Mouse (Mus musculus) neural tube, embryonic 14.5 days (tissue): ENCODE results near the gene H2al1b. TPM values are rescaled to one million over a fixed set of nuclear protein-coding genes. Genes with fewer than 3 reads are reported as not detected.
"Not testable (repeated sequence)": the region's sequence is repeated elsewhere in the genome, so short reads cannot be mapped to it uniquely, and the experiment has no call there.

Source experiments
- ATAC-seq: fragments of 200-750 bp; cut with Nextera tagmentation; 2 replicates; pipeline ENCODE4 v1.8.0; 2017; ENCODE audit warnings: low read depth, mild to moderate bottlenecking, moderate TSS enrichment, moderate library complexity
- H3K27ac ChIP-seq: fragments of 300-500 bp; sonication (generic); 2 replicates; pipeline ENCODE4 v1.5.1; 2014; ENCODE audit warnings: low read depth, mild to moderate bottlenecking, control low read depth, low read length, moderate library complexity, mixed read lengths
- H3K27me3 ChIP-seq: fragments of 300-500 bp; sonication (generic); 2 replicates; pipeline ENCODE4 v1.6.1; 2014; ENCODE audit warnings: low read length; ENCODE audit not compliant: control insufficient read depth, insufficient read depth
- H3K36me3 ChIP-seq: fragments of 300-500 bp; sonication (generic); 2 replicates; pipeline ENCODE4 v1.6.1; 2014; ENCODE audit warnings: low read length, mixed read lengths; ENCODE audit not compliant: control insufficient read depth, insufficient read depth
- H3K4me1 ChIP-seq: fragments of 300-500 bp; sonication (generic); 2 replicates; pipeline ENCODE4 v1.6.1; 2014; ENCODE audit warnings: low read length; ENCODE audit not compliant: control insufficient read depth, insufficient read depth
- H3K4me2 ChIP-seq: fragments of 300-500 bp; sonication (generic); 2 replicates; pipeline ENCODE4 v1.6.1; 2014; ENCODE audit warnings: mild to moderate bottlenecking, low read depth, low read length, control low read depth
- H3K4me3 ChIP-seq: fragments of 300-500 bp; sonication (generic); 2 replicates; pipeline ENCODE4 v1.5.1; 2014; ENCODE audit warnings: low read depth, low read length, control low read depth, mixed read lengths
- H3K9ac ChIP-seq: fragments of 300-500 bp; sonication (generic); replicated peaks from 2 replicates; pipeline ENCODE4 v1.6.1; 2014; ENCODE audit warnings: low read depth, mild to moderate bottlenecking, control low read depth, low read length, mixed read lengths
- H3K9me3 ChIP-seq: fragments of 300-500 bp; sonication (generic); 2 replicates; pipeline ENCODE4 v1.6.1; 2016; ENCODE audit warnings: low read length; ENCODE audit not compliant: control insufficient read depth
- WGBS: fragments of 180-500 bp; shearing (Covaris S2); extraction: QIAGEN DNeasy Blood & Tissue Kit; methylation state at CpG from one replicate; pipeline ENCODE4 v1.1.7; 2014; 5-methylcytosine and 5-hydroxymethylcytosine counted together
- polyA plus RNA-seq: library from polyadenylated mRNA; unstranded; fragments of >200 nt; fragmentation: Nextera tagmentation; extraction: Ambion mirVana; gene quantifications from 2 replicates; pipeline ENCODE4 v1.2.1, GENCODE M21; 2014

Gene H2al1b
- not detected in 2 replicates for polyA plus RNA-seq

DNA sequence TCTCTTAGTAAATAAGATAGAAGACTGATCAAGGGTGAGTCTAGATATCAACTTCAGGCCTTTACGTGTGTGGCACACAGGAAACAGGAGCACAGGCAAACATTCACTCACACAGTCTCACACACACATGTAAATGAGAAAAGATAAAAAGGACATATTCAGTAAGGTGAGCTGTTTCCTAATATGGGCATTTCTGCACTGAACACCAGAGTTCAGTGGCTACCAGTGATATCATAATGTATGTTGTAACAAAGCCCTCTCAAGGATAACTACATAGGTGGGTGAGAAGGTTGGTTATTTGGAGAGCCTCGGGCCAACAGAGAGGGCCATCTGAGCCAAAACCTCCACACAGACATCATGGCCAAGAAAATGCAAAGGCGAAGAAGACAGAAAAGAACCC lies at the start of gene H2al1b:
Gene H2al1b (plus strand): TSS at position 301 of the 400 bp plus-strand sequence.
- H3K27ac ChIP-seq, H3K9me3 ChIP-seq, ATAC-seq, H3K27me3 ChIP-seq, H3K4me1 ChIP-seq, H3K9ac ChIP-seq, H3K36me3 ChIP-seq, H3K4me2 ChIP-seq, H3K4me3 ChIP-seq: not testable (repeated sequence)
- 100% methylated on average over 1 of the region's 3 CpGs for WGBS

DNA sequence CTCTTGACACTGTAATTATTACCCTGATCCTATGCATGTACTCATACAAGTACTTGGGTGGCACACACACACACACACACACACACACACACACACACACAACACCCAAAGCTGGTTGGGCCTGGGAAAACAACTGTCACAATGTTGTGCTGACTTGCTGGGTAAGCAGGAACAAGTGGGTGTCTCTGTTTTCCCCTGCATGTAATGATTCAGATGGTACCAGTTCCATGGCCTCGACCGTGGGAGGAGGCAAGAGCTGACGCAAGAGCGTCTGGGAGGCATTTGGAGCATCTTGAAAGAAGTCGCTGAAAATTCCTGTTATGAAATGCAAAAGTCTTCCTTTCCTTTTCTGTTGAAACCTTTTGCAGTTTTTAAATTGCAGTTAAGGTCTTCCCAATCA lies 48.2 kb upstream of the H2al1b start:
- no peaks in the 10 kb centered on the region for H3K27me3 ChIP-seq
- H3K4me1 ChIP-seq = 0 out of 2 replicates have a peak, but pooled peaks cover 3% of the 10 kb centered on the region
- H3K36me3 ChIP-seq = no peaks in the 10 kb centered on the region
- H3K9ac ChIP-seq = no peak overlapping the region
- 79% methylated on average over 5 of the region's 5 CpGs for whole genome bisulfite sequencing
- H3K27ac ChIP-seq = no peak overlapping the region
- no peak overlapping the region for H3K4me2 ChIP-seq
- H3K4me3 ChIP-seq = no peak overlapping the region
- H3K9me3 ChIP-seq = no peaks in the 10 kb centered on the region
- ATAC-seq = no peak

DNA sequence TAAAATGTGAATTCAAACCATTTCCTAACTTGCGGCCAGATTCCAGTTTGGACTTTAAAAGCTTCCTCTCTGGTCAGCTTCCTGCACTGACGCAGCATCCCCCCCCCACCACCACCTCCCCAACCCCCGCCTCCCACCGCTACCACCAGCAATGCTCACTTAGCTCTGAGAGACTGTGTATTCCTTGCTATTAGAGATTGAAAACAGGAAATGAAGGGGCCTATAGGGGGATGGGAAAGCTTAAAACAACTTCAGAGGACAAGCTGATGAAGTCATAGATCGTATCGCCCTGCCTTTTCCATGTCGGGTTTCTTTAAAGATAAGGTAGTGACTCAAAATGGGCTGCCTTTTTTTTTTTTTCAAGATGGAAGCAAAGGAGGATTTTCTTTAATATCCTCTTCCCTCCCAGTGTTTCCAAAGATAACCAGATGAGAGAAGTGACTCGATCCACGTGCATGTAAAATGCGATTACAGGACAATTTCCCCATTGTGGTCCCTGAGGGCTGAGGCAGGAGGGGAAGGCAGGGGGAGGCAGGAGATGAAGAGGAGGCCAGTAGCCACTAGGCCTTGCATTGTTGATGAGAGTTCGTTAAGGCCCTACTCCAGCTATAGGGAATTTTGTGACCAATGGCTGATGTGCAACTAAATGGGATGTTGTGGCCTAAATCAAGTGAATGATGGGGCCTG lies 47.6 kb upstream of the H2al1b start:
- no peak for ATAC-seq

DNA sequence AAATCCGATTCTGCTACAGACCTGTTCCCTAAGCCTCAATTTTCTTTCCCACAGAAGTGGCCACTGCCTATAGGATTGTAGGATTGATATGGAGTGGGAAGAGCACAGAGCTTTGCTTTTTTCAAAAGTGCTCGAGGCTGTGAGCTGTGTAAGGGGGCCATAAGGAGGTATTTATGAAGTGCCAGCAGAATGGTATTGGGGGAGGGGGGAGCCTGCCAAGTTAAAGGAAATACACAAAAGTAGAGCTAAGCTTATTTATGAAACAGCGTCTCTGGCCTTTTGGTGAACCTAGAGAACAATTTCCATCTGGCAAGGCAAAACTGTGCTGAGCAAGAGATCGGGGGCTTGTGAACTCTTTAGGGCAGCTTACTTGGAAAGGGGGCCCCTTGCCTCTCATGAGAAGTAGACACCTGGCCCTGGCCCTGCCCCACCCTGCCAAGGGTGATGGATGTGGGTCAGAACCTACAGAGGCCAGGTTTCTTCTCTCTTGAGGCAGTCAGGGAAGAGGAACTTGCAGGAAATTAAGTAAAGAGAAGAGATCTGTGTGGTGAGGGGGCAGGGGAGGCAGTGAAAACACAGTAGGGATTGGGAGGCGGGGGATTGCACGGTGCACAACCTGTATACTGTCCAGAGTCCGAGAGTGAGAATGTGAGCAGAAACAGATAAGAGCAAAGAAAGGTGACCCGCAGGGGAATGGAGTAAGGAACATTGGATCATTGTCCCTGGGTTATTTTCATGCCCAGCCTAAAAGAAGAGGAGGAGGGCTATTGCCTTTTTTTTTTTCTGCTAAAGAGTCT lies 46.5 kb upstream of the H2al1b start:
- Histone ChIP-seq H3K27ac (no peak overlapping the region), H3K27me3 (no peaks in the 10 kb centered on the region), H3K9me3 (no peaks in the 10 kb centered on the region), H3K9ac (no peak overlapping the region), H3K4me3 (no peak overlapping the region), H3K4me2 (no peak overlapping the region), H3K4me1 (no peaks in the 10 kb centered on the region), H3K36me3 (no peaks in the 10 kb centered on the region)
- WGBS = 60% methylated on average over 8 of the region's 8 CpGs
- ATAC-seq = no peak

More for the DNA sequence above, 47.6 kb upstream of the H2al1b start:
- no peak overlapping the region for H3K9ac ChIP-seq
- 0 out of 2 replicates have a peak, but pooled peaks cover 3% of the 10 kb centered on the region for H3K4me1 ChIP-seq
- H3K27ac ChIP-seq = no peak overlapping the region
- no peaks in the 10 kb centered on the region for H3K9me3 ChIP-seq
- no peak overlapping the region for H3K4me2 ChIP-seq
- WGBS = 50% methylated on average over 11 of the region's 11 CpGs
- no peak overlapping the region for H3K4me3 ChIP-seq
- no peaks in the 10 kb centered on the region for H3K27me3 ChIP-seq
- H3K36me3 ChIP-seq = no peaks in the 10 kb centered on the region

DNA sequence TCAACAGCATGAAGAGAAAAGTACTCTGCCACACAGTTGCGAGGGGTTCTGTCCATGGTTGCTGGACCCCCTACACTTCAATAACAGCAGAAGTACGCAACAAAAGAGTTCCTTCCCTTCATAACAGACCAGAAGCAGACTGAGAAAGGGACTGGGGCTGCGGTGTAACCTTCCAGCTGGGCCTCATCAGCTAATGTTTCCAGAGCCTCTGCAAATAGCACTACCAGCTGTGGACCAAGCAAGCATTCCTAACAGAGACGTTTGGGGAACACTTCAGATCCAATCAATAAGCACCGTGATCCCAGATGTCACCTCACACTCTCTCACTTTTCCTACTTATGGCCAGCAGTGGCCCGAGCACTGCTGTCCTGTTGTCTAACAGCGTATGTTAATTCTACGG lies 37.3 kb upstream of the H2al1b start:
- no peak for ATAC-seq
- Histone ChIP-seq H3K36me3 (no peaks in the 10 kb centered on the region), H3K4me2 (no peak overlapping the region), H3K9me3 (no peaks in the 10 kb centered on the region), H3K4me3 (no peak overlapping the region), H3K9ac (no peak overlapping the region), H3K27me3 (no peaks in the 10 kb centered on the region), H3K27ac (no peak overlapping the region), H3K4me1 (no peaks in the 10 kb centered on the region)
- WGBS = 76% methylated on average over 8 of the region's 8 CpGs

DNA sequence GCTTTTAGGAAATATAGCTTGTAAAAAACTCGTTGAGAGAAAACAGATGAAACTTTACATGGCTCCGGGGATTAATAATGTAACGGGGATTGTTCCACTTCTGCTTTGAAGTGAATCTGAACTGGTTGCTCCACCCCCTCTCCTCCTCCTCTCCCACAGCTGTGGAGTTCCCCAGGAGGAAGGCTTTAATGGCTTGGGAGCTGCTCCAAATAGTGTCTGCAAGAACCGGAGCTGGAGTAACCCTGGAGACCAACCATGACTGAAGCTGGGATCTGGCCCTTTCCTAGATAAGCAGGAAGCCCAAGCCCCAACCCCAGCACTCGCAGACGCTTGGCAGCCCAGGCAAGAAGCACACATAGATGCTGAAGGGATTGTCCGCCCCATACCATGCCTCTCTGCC lies 34.4 kb upstream of the H2al1b start:
- no peaks in the 10 kb centered on the region for H3K4me1 ChIP-seq
- H3K9ac ChIP-seq = no peak overlapping the region
- H3K4me3 ChIP-seq = no peak overlapping the region
- no peaks in the 10 kb centered on the region for H3K36me3 ChIP-seq
- H3K27ac ChIP-seq = no peak overlapping the region
- WGBS = 66% methylated on average over 7 of the region's 7 CpGs
- H3K27me3 ChIP-seq = no peaks in the 10 kb centered on the region
- no peak overlapping the region for H3K4me2 ChIP-seq
- ATAC-seq = no peak; the same call in 1 of the 2 replicates
- H3K9me3 ChIP-seq = no peaks in the 10 kb centered on the region

DNA sequence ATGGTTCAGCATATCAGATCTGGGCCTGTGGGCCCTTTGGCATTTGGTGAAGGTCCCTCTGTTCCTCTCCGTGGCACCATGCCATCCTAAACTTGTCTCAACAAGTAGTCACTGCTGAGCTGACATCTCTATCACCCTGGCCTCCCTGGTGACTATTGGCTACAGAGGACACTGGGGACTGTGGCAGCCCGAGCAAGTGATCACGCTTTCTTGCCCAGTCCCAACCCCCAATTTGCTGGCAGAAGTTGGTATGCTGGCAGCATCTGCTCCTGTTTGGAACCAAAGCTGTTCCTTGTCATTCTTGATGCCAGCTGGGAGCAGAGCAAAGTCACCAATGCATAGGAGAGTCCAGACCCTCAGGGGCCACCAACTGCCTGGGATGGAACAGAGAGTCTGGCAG lies 33.2 kb upstream of the H2al1b start:
- ATAC-seq = no peak

DNA sequence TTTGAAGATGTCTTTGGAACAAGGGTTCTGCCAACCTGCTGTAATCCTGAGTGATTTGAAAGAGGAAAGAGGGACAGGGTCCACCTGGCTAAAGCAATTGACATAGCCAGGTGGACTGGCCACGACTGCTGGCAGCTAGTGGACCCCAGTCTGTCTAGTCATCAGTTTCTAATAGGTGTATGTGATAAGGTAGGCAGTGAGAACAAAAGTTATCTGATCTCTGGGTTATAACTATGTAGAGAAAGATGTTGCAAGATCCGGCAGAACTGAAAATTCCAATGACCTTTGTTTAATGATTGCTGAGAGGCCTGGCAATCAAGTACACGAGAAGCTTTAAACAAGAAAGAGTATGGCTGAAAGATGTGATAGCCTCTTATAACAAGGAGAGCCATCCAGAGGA lies 29.0 kb upstream of the H2al1b start:
- Histone ChIP-seq H3K36me3 (no peaks in the 10 kb centered on the region), H3K9me3 (no peaks in the 10 kb centered on the region), H3K4me1 (no peaks in the 10 kb centered on the region), H3K9ac (no peak overlapping the region), H3K4me2 (no peak overlapping the region), H3K27me3 (no peaks in the 10 kb centered on the region), H3K4me3 (no peak overlapping the region), H3K27ac (no peak overlapping the region)
- ATAC-seq = no peak
- 87% methylated on average over 3 of the region's 3 CpGs for WGBS

More for the DNA sequence above, 33.2 kb upstream of the H2al1b start:
- Histone ChIP-seq H3K27ac (no peak overlapping the region), H3K4me3 (no peak overlapping the region), H3K4me2 (no peak overlapping the region), H3K27me3 (no peaks in the 10 kb centered on the region), H3K9ac (no peak overlapping the region), H3K9me3 (no peaks in the 10 kb centered on the region), H3K36me3 (no peaks in the 10 kb centered on the region), H3K4me1 (no peaks in the 10 kb centered on the region)
- 87% methylated on average over 3 of the region's 3 CpGs for WGBS

DNA sequence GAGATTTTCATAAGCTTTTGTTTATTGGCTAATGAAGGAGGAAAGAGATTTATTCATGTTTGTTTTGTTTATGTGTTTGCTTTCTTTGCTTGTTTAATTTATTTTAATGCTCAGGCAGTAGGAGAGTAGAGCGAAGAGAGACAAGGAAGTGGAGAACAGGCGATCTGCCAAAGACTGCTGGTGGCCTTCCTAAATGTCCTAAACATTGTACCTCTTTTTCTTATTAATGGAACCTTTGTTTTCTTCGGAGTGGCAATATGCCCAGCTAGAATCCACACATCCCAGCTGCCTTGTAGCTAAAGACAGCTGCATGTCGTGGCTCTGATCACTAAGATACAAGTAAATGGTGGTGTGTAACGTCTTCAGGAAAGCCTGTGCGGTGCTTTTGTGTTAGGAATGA lies 25.1 kb upstream of the H2al1b start:
- H3K9me3 ChIP-seq = no peaks in the 10 kb centered on the region
- no peak for ATAC-seq
- H3K4me2 ChIP-seq = no peak overlapping the region
- no peak overlapping the region for H3K9ac ChIP-seq
- H3K4me1 ChIP-seq = no peaks in the 10 kb centered on the region
- no peaks in the 10 kb centered on the region for H3K27me3 ChIP-seq
- no peak overlapping the region for H3K4me3 ChIP-seq
- no peak overlapping the region for H3K27ac ChIP-seq
- WGBS = 69% methylated on average over 6 of the region's 6 CpGs
- no peaks in the 10 kb centered on the region for H3K36me3 ChIP-seq
